Mouse (Mus musculus): Measurements from ENCODE around the gene Nynrin.
A peak's percentile ranks its signal among the peaks of the same experiment; 100 is the strongest.

Nynrin gene

GRCm38 (mm10) chr14:55853621-55854285 is at the start of gene Nynrin:
TSS of gene Nynrin (plus strand) at chr14:55854010.
- peak; percentile 48 for DNase-seq (ENCODE audit: low spot score)

GRCm38 (mm10) chr14:55814885-55815284 is 38.9 kb upstream of the Nynrin start:
- DNase-seq (ENCODE audit: low spot score), result no peak

GRCm38 (mm10) chr14:55815310-55815751 is 38.5 kb upstream of the Nynrin start:
- DNase-seq (ENCODE audit: low spot score), result peak; percentile 18

GRCm38 (mm10) chr14:55819845-55820405 is 33.9 kb upstream of the Nynrin start:
- no peak for DNase-seq (ENCODE audit: low spot score)

GRCm38 (mm10) chr14:55820576-55820975 is 33.2 kb upstream of the Nynrin start:
- no peak for DNase-seq (ENCODE audit: low spot score)

GRCm38 (mm10) chr14:55822435-55822990 is 31.3 kb upstream of the Nynrin start:
- peak; percentile 90 for DNase-seq (ENCODE audit: low spot score)

GRCm38 (mm10) chr14:55822991-55823762 is 30.6 kb upstream of the Nynrin start, which contains the start of gene Nfatc4:
TSS of gene Nfatc4 (plus strand) at chr14:55823144.
- peak; percentile 91 for DNase-seq (ENCODE audit: low spot score)

GRCm38 (mm10) chr14:55824001-55824480 is 29.8 kb upstream of the Nynrin start:
- DNase-seq (ENCODE audit: low spot score), result peak; percentile 71

GRCm38 (mm10) chr14:55824481-55825215 is 29.2 kb upstream of the Nynrin start:
- DNase-seq (ENCODE audit: low spot score), result peak; percentile 39

GRCm38 (mm10) chr14:55825216-55826051 is 28.4 kb upstream of the Nynrin start:
- no peak for DNase-seq (ENCODE audit: low spot score)

GRCm38 (mm10) chr14:55826142-55826541 is 27.7 kb upstream of the Nynrin start:
- DNase-seq (ENCODE audit: low spot score), result no peak

- DNase-seq (ENCODE audit: low spot score), result no peak
Observed at GRCm38 (mm10) chr14:55826551-55827340, 27.1 kb upstream of the Nynrin start.

- DNase-seq (ENCODE audit: low spot score), result no peak
Observed at GRCm38 (mm10) chr14:55828716-55829263, 25.0 kb upstream of the Nynrin start.

- no peak for DNase-seq (ENCODE audit: low spot score)
Observed at GRCm38 (mm10) chr14:55829854-55830253, 24.0 kb upstream of the Nynrin start.

GRCm38 (mm10) chr14:55830331-55830730 is 23.5 kb upstream of the Nynrin start:
- no peak for DNase-seq (ENCODE audit: low spot score)

GRCm38 (mm10) chr14:55833126-55833525 is 20.7 kb upstream of the Nynrin start:
- DNase-seq (ENCODE audit: low spot score), result no peak

- DNase-seq (ENCODE audit: low spot score), result no peak
Observed at GRCm38 (mm10) chr14:55834808-55835533, 18.8 kb upstream of the Nynrin start.

GRCm38 (mm10) chr14:55838312-55838711 is 15.5 kb upstream of the Nynrin start:
- DNase-seq (ENCODE audit: low spot score), result no peak

GRCm38 (mm10) chr14:55838740-55839139 is 15.1 kb upstream of the Nynrin start:
- DNase-seq (ENCODE audit: low spot score), result no peak

Measured in MN1 (cell line).